10 mouse cellular contexts compared by ENCODE assay signal in genomic region chr2:30675839-30676238, GRCm38 (mm10).
DNase-seq lines count a peak whose midpoint lies in the region; ATAC-seq and TF ChIP-seq lines count a peak whose summit lies in the region.
"Had no signal": no experiment of that assay in that cellular context is flagged by ENCODE, and none has a peak within 500 bp of the region (broad histone marks: within the 10 kb centered on the region; RNA-seq: fewer than 3 reads in every experiment).

No protein-coding gene starts in this region.

- WGBS in kidney, embryonic 16.5 days = 92% methylated on average over 2 of the region's 2 CpGs
- 97% methylated on average over 2 of the region's 2 CpGs for WGBS in kidney, adult 2 months
- 85% methylated on average over 2 of the region's 2 CpGs for WGBS in hindbrain, embryonic 15.5 days
- WGBS in neural tube, embryonic 13.5 days = 85% methylated on average over 2 of the region's 2 CpGs

- TF ChIP-seq CTCF in kidney, adult 2 months (conservative IDR thresholded peaks at IDR 0.05; ENCODE audit: insufficient read depth, insufficient read length, low read depth, low read length) = no peak

- TF ChIP-seq POLR2A in kidney, adult 2 months (IDR thresholded peaks at IDR 0.05; ENCODE audit: low read depth, low read length) = no peak

- H3K4me1 ChIP-seq in kidney, embryonic 16.5 days (ENCODE audit: insufficient read depth, low read length) = peaks cover 28% of the 10 kb centered on the region
- peaks cover 10% of the 10 kb centered on the region for H3K4me1 ChIP-seq in kidney, adult 2 months (ENCODE audit: control insufficient read depth, insufficient read depth, low read length)
- peaks cover 32% of the 10 kb centered on the region for H3K4me1 ChIP-seq in hindbrain, embryonic 15.5 days (replicated peaks)
- H3K4me1 ChIP-seq in neural tube, embryonic 13.5 days (replicated peaks) = peaks cover 36% of the 10 kb centered on the region

- H3K9ac ChIP-seq in kidney, embryonic 16.5 days (replicated peaks; ENCODE audit: low read length) = no peak overlapping the region
- H3K9ac ChIP-seq in hindbrain, embryonic 15.5 days = no peak overlapping the region
- peak overlapping the region; percentile 78 for H3K9ac ChIP-seq in neural tube, embryonic 13.5 days

- DNase-seq in cerebellum, adult 9-10 months = peak; percentile 45
- no peak for DNase-seq in cerebellum, postnatal 36 days
- no peak for DNase-seq in kidney, adult 2 months
- DNase-seq in ovary, postnatal 36 days (ENCODE audit: low spot score) = no peak
- DNase-seq: gastrocnemius, postnatal 10 days had no signal

- H3K4me2 ChIP-seq in kidney, embryonic 16.5 days (replicated peaks; ENCODE audit: low read depth, low read length) = no peak overlapping the region
- H3K4me2 ChIP-seq in hindbrain, embryonic 15.5 days = no peak overlapping the region
- no peak overlapping the region for H3K4me2 ChIP-seq in neural tube, embryonic 13.5 days

- peaks cover 8% of the 10 kb centered on the region for H3K9me3 ChIP-seq in kidney, embryonic 16.5 days (ENCODE audit: low read length)
- no peaks in the 10 kb centered on the region for H3K9me3 ChIP-seq in hindbrain, embryonic 15.5 days
- H3K9me3 ChIP-seq in neural tube, embryonic 13.5 days = peaks cover 10% of the 10 kb centered on the region

- H3K27ac ChIP-seq in kidney, embryonic 16.5 days (ENCODE audit: low read length) = peak overlapping the region; percentile 98
- H3K27ac ChIP-seq in kidney, adult 2 months (ENCODE audit: insufficient read depth, low read depth, low read length) = no peak overlapping the region
- H3K27ac ChIP-seq in hindbrain, embryonic 15.5 days (replicated peaks) = peak overlapping the region; percentile 96
- H3K27ac ChIP-seq in neural tube, embryonic 13.5 days (replicated peaks) = peak overlapping the region; percentile 98
- H3K27ac ChIP-seq: macrophage had no signal

- H3K27me3 ChIP-seq in kidney, embryonic 16.5 days (ENCODE audit: insufficient read depth, low read length) = no peaks in the 10 kb centered on the region
- H3K27me3 ChIP-seq in kidney, adult 2 months (replicated peaks; ENCODE audit: control insufficient read depth, insufficient read depth, low read length) = no peaks in the 10 kb centered on the region
- no peaks in the 10 kb centered on the region for H3K27me3 ChIP-seq in hindbrain, embryonic 15.5 days
- H3K27me3 ChIP-seq in neural tube, embryonic 13.5 days = no peaks in the 10 kb centered on the region

- 0 out of 2 replicates have a peak, but pooled peaks have one; percentile 3 for ATAC-seq in kidney, embryonic 16.5 days (ENCODE audit: low FRiP score, low TSS enrichment)
- ATAC-seq in hindbrain, embryonic 15.5 days (ENCODE audit: low FRiP score, low read depth) = 0 out of 2 replicates have a peak, but pooled peaks have one; percentile 1
- 0 out of 2 replicates have a peak, but pooled peaks have one; percentile 6 for ATAC-seq in neural tube, embryonic 13.5 days (ENCODE audit: low read depth)
- ATAC-seq in CD4-positive, CD25-positive, alpha-beta regulatory T cell, adult 4 months = no peak

- H3K4me3 ChIP-seq in kidney, embryonic 16.5 days (ENCODE audit: low read length) = no peak overlapping the region
- H3K4me3 ChIP-seq in kidney, adult 2 months (ENCODE audit: insufficient read depth, low read depth, low read length) = no peak overlapping the region
- no peak overlapping the region for H3K4me3 ChIP-seq in hindbrain, embryonic 15.5 days
- H3K4me3 ChIP-seq in neural tube, embryonic 13.5 days = no peak overlapping the region

- no peaks in the 10 kb centered on the region for H3K36me3 ChIP-seq in kidney, embryonic 16.5 days (ENCODE audit: insufficient read depth, low read length)
- no peaks in the 10 kb centered on the region for H3K36me3 ChIP-seq in kidney, adult 2 months (ENCODE audit: control insufficient read depth, insufficient read depth, low read length)
- H3K36me3 ChIP-seq in hindbrain, embryonic 15.5 days = no peaks in the 10 kb centered on the region
- H3K36me3 ChIP-seq in neural tube, embryonic 13.5 days = no peaks in the 10 kb centered on the region
